Mouse (Mus musculus) bone marrow macrophage, adult 2 months (primary cell): Measurements from ENCODE around the gene Pacrg.

Experiments
- CTCF ChIP-seq: IDR thresholded peaks from 2 replicates; pipeline ENCODE4 v1.5.1; 2012; ENCODE audit warnings: low read depth, mild to moderate bottlenecking, low read length, moderate library complexity
- POLR2A ChIP-seq: IDR thresholded peaks from 2 replicates; pipeline ENCODE4 v1.6.1; 2012; ENCODE audit warnings: mild to moderate bottlenecking, low read depth, low read length, borderline replicate concordance

GRCm38 (mm10) chr17:10732303-10733048 is 107.6 kb downstream of the Pacrg start:
- TF ChIP-seq CTCF: no peak
- TF ChIP-seq POLR2A: no peak
